In genomic region chr13:48871887-48872606, GRCm38 (mm10) we compare ENCODE assay signal across 8 mouse cellular contexts. TPM values are rescaled to one million over a fixed set of nuclear protein-coding genes. Genes with fewer than 3 reads are reported as not detected.
A peak's percentile ranks its signal among the peaks of the same experiment; 100 is the strongest.
DNase-seq lines count a peak whose midpoint lies in the region; ATAC-seq and TF ChIP-seq lines count a peak whose summit lies in the region.

No protein-coding gene starts in this region.

- no peak for TF ChIP-seq CTCF in midbrain, postnatal 0 days (IDR thresholded peaks at IDR 0.05)

- peak; percentile 68 for DNase-seq in spleen, postnatal 36 days (ENCODE audit: low spot score in 2 of 2)
- no peak for DNase-seq in spleen, postnatal 4 days (ENCODE audit: low spot score in 2 of 2)
- peak; percentile 37 for DNase-seq in kidney, postnatal 14 days
- no peak for DNase-seq in midbrain, postnatal 0 days (ENCODE audit: low spot score)
- DNase-seq in yolk sac, embryonic 10.5 days (ENCODE audit: low spot score), result no peak
- no peak for DNase-seq in layer of hippocampus, postnatal 14 days (ENCODE audit: low spot score in 2 of 2)
- DNase-seq in layer of hippocampus, adult 11-12 months (ENCODE audit: low spot score), result no peak

- WGBS in midbrain, postnatal 0 days, result 73% methylated on average over 7 of the region's 7 CpGs

- H3K27me3 ChIP-seq in midbrain, postnatal 0 days (ENCODE audit: insufficient read depth, low read length), result no peaks in the 10 kb centered on the region

- H3K27ac ChIP-seq in midbrain, postnatal 0 days (ENCODE audit: low read depth, low read length), result no peak overlapping the region

- H3K4me3 ChIP-seq in midbrain, postnatal 0 days (ENCODE audit: low read depth, low read length), result peak overlapping the region; percentile 83

- H3K36me3 ChIP-seq in midbrain, postnatal 0 days (ENCODE audit: insufficient read depth, low read length), result no peaks in the 10 kb centered on the region; the same call in none of the 2 replicates

- peak overlapping the region; percentile 94 for H3K4me2 ChIP-seq in midbrain, postnatal 0 days (ENCODE audit: low read depth, low read length, poor library complexity, severe bottlenecking)

- H3K9me3 ChIP-seq in midbrain, postnatal 0 days (ENCODE audit: low read length), result no peaks in the 10 kb centered on the region

- peaks cover 21% of the 10 kb centered on the region for H3K4me1 ChIP-seq in midbrain, postnatal 0 days (ENCODE audit: insufficient read depth, low read length)

- ATAC-seq in granulocyte monocyte progenitor cell, adult 5-6 weeks (replicated peaks; ENCODE audit: poor library complexity, severe bottlenecking), result peak; percentile 72
- ATAC-seq in midbrain, postnatal 0 days (ENCODE audit: low FRiP score), result no peak

- H3K9ac ChIP-seq in midbrain, postnatal 0 days (replicated peaks; ENCODE audit: low read length, poor library complexity, severe bottlenecking), result peak overlapping the region; percentile 95

RNA-seq across cellular contexts. Expression of gene Phf2, which starts 1.1 kb away (rescaled TPM):
- 16.7 and 26.7 TPM in 2 replicates for total RNA-seq in granulocyte monocyte progenitor cell, adult 5-6 weeks (2014; fragmentation: Nextera tagmentation)
- 6.4 and 7.2 TPM in 2 replicates for total RNA-seq in granulocyte monocyte progenitor cell, adult 5-6 weeks (2017)
- 26.0 and 26.4 TPM in 2 replicates for total RNA-seq in midbrain, postnatal 0 days (2014; rRNA removed)
- polyA plus RNA-seq in midbrain, postnatal 0 days (2015; fragmentation: Nextera tagmentation; extraction: Ambion mirVana), result 4.5 and 5.1 TPM in 2 replicates
- total RNA-seq in layer of hippocampus, postnatal 14 days (2021), result 10 to 100 TPM; 30.5 to 30.8 TPM

Comparison
In these comparisons a context has a peak if more than half of its experiments do, and no peak if none do; other contexts are left out.
1. DNase-seq: peak in spleen, postnatal 36 days (2 of 2) and kidney, postnatal 14 days (single experiment); none in spleen, postnatal 4 days (0 of 2), midbrain, postnatal 0 days (single experiment), yolk sac, embryonic 10.5 days (single experiment), layer of hippocampus, postnatal 14 days (0 of 2) and layer of hippocampus, adult 11-12 months (single experiment).